7 mouse cellular contexts compared by ENCODE assay signal in genomic region chr7:34166850-34167249, GRCm38 (mm10). TPM values are rescaled to one million over a fixed set of nuclear protein-coding genes. Genes with fewer than 3 reads are reported as not detected.
A peak's percentile ranks its signal among the peaks of the same experiment; 100 is the strongest.
DNase-seq lines count a peak whose midpoint lies in the region; ATAC-seq and TF ChIP-seq lines count a peak whose summit lies in the region.

No protein-coding gene starts in this region.

- H3K4me3 ChIP-seq in thymus, adult 2 months (ENCODE audit: control insufficient read depth, insufficient read depth, low read length) = no peak overlapping the region
- H3K4me3 ChIP-seq in neural tube, embryonic 13.5 days = no peak overlapping the region

- peak overlapping the region; percentile 20; the same call in 1 of the 2 replicates for H3K4me2 ChIP-seq in neural tube, embryonic 13.5 days

- TF ChIP-seq POLR2A in thymus, adult 2 months (IDR thresholded peaks at IDR 0.05; ENCODE audit: control insufficient read depth, extremely low read depth, insufficient read depth, low read length, poor library complexity) = no peak

- no peak overlapping the region for H3K9ac ChIP-seq in neural tube, embryonic 13.5 days

- no peak for TF ChIP-seq CTCF in thymus, adult 2 months (IDR thresholded peaks at IDR 0.05; ENCODE audit: borderline replicate concordance, control insufficient read depth, extremely low read depth, insufficient read depth, low read length, poor library complexity)

- 65% methylated on average over 4 of the region's 4 CpGs for WGBS in thymus, adult 2 months
- 54% methylated on average over 4 of the region's 4 CpGs for WGBS in neural tube, embryonic 13.5 days

- no peak overlapping the region for H3K27ac ChIP-seq in thymus, adult 2 months (ENCODE audit: control insufficient read depth, insufficient read depth, low read length)
- no peak overlapping the region for H3K27ac ChIP-seq in neural tube, embryonic 13.5 days (replicated peaks)

- peaks cover 29% of the 10 kb centered on the region for H3K36me3 ChIP-seq in thymus, adult 2 months (ENCODE audit: control insufficient read depth, insufficient read depth, low read length)
- peaks cover 33% of the 10 kb centered on the region for H3K36me3 ChIP-seq in neural tube, embryonic 13.5 days

- H3K4me1 ChIP-seq in thymus, adult 2 months (replicated peaks; ENCODE audit: control insufficient read depth, insufficient read depth, low read length) = no peaks in the 10 kb centered on the region; the same call in 1 of the 2 replicates
- peaks cover 21% of the 10 kb centered on the region for H3K4me1 ChIP-seq in neural tube, embryonic 13.5 days (replicated peaks)

- intact Hi-C loops in left cerebral cortex, postnatal 14 days (cut with DNase I) = no loop called here

- no peaks in the 10 kb centered on the region for H3K27me3 ChIP-seq in thymus, adult 2 months (ENCODE audit: control insufficient read depth, insufficient read depth, low read length)
- H3K27me3 ChIP-seq in neural tube, embryonic 13.5 days = no peaks in the 10 kb centered on the region

- no peak for ATAC-seq in neural tube, embryonic 13.5 days (ENCODE audit: low read depth)

- DNase-seq in thymus, adult 2 months = peak; percentile 23
- no peak for DNase-seq in thymus, adult 18-20 months
- peak; percentile 57 to 69 for DNase-seq in adrenal gland, postnatal 36 days
- peak; percentile 9 for DNase-seq in forelimb bud, embryonic 11.5 days (ENCODE audit: low read depth, low spot score)
- DNase-seq in liver = peak; percentile 72
- DNase-seq in left cerebral cortex, postnatal 14 days (ENCODE audit: low spot score in 2 of 2) = no peak

- H3K9me3 ChIP-seq in neural tube, embryonic 13.5 days = no peaks in the 10 kb centered on the region

RNA-seq across cellular contexts. Expression of gene Uba2, which starts 2.5 kb away (rescaled TPM):
- polyA plus RNA-seq in thymus, adult 2 months (2012; rRNA removed) = 81.6 and 93.9 TPM in 2 replicates
- 10 to 100 TPM; 74.8 to 76.1 TPM for total RNA-seq in adrenal gland, postnatal 36 days (2021)
- 188 and 193 TPM in 2 replicates for polyA plus RNA-seq in neural tube, embryonic 13.5 days (2015; fragmentation: Nextera tagmentation; extraction: Ambion mirVana)
- total RNA-seq in left cerebral cortex, postnatal 14 days (2021) = 10 to 100 TPM; 81.0 to 81.1 TPM

RNA-seq across cellular contexts. Expression of gene Pdcd2l, which starts 29.6 kb away (rescaled TPM):
- 39.5 and 40.6 TPM in 2 replicates for polyA plus RNA-seq in thymus, adult 2 months (2012; rRNA removed)
- total RNA-seq in adrenal gland, postnatal 36 days (2021) = 10 to 100 TPM; 21.8 to 23.9 TPM
- polyA plus RNA-seq in neural tube, embryonic 13.5 days (2015; fragmentation: Nextera tagmentation; extraction: Ambion mirVana) = 77.9 and 83.8 TPM in 2 replicates
- 10 to 100 TPM; 22.8 to 25.4 TPM for total RNA-seq in left cerebral cortex, postnatal 14 days (2021)

RNA-seq across cellular contexts. Expression of gene Wtip, which starts 33.8 kb away (rescaled TPM):
- polyA plus RNA-seq in thymus, adult 2 months (2012; rRNA removed) = 5.0 and 5.8 TPM in 2 replicates
- 10 to 100 TPM; 24.6 to 29.1 TPM for total RNA-seq in adrenal gland, postnatal 36 days (2021)
- polyA plus RNA-seq in neural tube, embryonic 13.5 days (2015; fragmentation: Nextera tagmentation; extraction: Ambion mirVana) = 3.2 and 5.2 TPM in 2 replicates
- 10 to 100 TPM; 10.2 to 12.1 TPM for total RNA-seq in left cerebral cortex, postnatal 14 days (2021)

Comparison
In these comparisons a context has a peak if more than half of its experiments do, and no peak if none do; other contexts are left out.
1. DNase-seq: peak in thymus, adult 2 months (single experiment), adrenal gland, postnatal 36 days (2 of 2), forelimb bud, embryonic 11.5 days (single experiment) and liver (single experiment); none in thymus, adult 18-20 months (0 of 2) and left cerebral cortex, postnatal 14 days (0 of 2).